Mouse (Mus musculus): Measurements from ENCODE around the gene Itm2b.

The Itm2b gene

DNA sequence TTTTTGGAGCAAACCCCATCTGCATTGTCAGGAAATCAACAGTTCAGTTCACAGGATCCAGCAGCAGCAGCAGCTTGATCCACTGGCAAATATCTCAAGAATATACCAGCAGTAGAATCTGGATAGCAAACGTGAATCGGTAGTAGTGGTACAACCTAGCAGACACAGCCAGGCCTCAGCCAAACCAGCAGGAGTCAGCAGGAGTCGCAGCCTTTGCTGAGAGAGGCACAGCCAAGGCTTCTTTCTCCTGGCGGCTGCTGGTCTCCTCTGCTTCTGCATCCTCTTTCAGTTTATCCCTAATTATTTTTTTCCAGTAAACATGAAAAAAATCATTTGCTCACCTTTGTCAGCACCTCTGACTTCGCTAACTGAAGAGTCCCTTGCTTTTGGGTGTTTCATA lies 10.7 kb upstream of the Itm2b start:
- in situ Hi-C loops (cut with MboI; ENCODE audit: low sequenced_read_pairs) = no loop called here

- in situ Hi-C loops (cut with MboI; ENCODE audit: low sequenced_read_pairs) = no loop called here
Measured at GRCm38 (mm10) chr14:73394263-73395006, 9.3 kb upstream of the Itm2b start.

DNA sequence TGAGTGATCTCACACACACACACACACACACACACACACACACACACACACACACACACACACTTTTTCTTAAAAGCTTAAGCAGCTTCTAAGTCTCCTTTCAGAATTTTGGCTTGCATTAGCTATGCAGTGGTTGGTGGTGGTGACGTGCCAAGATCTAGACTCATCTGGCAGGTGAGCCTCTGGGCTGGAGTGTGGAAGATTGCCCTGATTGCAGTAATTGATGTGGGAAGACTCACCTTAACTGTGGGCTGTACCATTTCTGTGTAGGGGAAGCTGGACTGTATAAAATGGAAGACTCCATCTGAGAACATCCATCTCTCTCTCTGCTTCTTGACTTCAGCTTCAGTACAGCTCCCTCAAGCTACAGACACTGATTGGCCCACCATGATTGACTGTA lies 6.4 kb upstream of the Itm2b start:
- in situ Hi-C loops (cut with MboI; ENCODE audit: low sequenced_read_pairs) = no loop called here

DNA sequence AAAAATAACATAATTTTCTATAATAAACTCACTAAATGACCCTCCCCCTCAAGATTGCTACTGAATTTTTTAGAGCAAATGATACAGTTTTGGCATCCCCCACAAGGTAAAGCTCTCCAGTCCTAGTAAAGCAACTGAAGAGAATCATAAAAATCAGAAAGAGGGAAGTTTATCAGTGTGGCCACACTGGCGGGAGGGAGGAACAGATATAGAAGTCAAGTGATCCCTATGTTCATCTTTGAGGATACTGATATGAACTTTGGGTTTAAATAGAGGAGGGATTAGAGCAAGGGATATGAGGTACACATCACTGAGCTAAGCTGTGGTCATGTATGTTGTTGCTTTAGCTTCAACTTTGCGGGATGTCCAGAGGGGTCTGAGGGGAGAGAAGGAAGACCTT lies 5.1 kb upstream of the Itm2b start:
- in situ Hi-C loops (cut with MboI; ENCODE audit: low sequenced_read_pairs) = no loop called here

DNA sequence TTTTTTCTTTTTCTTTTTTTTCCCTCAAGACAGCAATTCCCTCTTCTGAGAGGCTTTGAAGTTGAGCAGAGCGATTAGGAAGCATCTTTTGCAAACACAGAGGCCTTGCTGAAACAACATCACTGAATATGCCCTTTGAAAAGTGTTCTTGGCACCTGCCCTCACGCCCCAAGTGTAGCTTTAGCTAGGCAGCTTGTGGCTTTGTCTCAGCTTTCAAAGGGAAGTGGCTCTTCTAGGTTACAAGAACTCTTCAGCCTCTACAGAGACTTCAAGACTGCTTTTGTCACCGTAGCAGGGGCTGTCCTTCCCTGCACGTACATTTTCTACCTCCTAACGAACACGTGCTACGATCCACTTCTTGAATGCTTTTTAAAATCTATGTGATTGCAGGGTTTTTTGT lies 4.0 kb upstream of the Itm2b start:
- in situ Hi-C loops (cut with MboI; ENCODE audit: low sequenced_read_pairs) = no loop called here

DNA sequence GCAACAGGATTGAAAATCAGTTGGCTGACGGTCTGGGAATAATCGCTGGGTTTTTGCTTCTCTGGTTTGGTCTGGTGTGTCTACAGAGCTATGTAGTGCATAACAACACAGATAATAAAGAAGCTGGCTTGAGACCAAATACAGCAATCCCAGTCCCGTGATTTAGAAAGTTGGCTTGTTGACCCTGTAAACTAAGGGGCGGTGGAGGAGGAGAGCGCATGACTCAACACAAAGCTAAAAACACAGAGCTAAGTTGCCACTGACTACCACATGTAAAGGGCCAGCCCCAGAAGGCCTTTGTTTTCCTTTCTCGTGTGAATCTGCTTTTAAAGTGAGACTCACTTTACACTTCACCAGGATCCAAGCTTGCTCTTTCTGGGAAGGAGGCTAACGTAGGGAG lies 3.5 kb upstream of the Itm2b start:
- in situ Hi-C loops (cut with MboI; ENCODE audit: low sequenced_read_pairs) = no loop called here

- in situ Hi-C loops (cut with MboI; ENCODE audit: low sequenced_read_pairs) = no loop called here
Measured at GRCm38 (mm10) chr14:73386493-73386892, 1.4 kb upstream of the Itm2b start.

- in situ Hi-C loops (cut with MboI; ENCODE audit: low sequenced_read_pairs) = no loop called here
Measured at GRCm38 (mm10) chr14:73385720-73386374, 758 bp upstream of the Itm2b start.

DNA sequence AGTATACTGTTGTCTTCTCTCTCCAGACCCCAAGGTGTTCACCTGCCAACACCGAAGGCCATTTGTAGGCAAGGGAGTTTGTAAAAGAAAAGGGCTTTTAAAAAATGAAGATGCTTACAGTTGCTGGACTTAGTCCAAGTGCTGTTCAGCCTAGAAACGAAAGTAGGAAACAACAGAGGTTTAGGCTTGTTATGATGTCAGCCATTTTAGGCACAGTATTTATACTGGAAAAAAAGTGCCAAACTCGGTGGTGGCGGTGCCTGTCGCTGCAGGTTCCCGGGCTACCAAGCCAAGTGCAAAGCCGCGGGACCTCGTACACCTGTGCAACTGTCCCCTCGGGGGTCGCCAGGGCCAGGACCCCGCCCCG lies 560 bp downstream of the Itm2b start:
- in situ Hi-C loops (cut with MboI; ENCODE audit: low sequenced_read_pairs) = no loop called here

DNA sequence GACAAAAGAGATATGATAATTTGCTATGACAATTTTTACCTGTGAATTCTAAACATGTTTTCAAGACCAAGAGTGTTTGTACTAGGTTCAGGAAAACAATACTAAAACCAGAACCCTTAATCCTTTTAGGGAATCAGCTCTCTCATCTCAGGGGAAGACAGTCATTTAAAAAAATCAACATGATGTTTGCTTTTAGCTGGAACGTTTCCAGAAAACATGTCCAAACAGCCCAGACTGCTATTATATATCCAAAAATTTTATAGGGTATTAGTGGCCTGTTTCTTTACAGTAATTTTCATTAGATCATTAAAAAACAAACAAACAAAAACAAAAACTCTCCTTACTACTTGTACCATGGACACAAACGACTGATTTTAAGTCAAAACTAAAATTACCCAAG lies 1.3 kb downstream of the Itm2b start:
- in situ Hi-C loops (cut with MboI; ENCODE audit: low sequenced_read_pairs) = no loop called here

DNA sequence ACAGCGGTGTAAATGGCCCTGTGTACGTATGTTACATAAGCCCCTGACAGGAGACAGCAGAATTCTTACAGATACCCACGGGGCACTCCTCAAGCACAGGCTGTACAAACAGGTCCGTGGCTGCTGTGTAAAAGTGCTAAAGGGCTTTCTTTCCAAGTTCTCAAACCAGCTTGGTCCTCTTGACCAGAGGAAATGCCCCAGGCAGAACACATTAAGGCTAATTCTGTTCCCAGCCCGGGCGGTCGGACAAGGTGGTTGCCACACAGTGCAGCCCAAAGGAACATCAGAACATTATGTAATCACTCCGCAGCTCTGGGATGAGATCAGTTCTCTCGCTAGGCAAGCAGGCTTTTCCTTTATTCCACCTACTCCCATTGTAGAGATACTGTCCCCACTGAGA lies 2.4 kb downstream of the Itm2b start:
- in situ Hi-C loops (cut with MboI; ENCODE audit: low sequenced_read_pairs) = no loop called here

DNA sequence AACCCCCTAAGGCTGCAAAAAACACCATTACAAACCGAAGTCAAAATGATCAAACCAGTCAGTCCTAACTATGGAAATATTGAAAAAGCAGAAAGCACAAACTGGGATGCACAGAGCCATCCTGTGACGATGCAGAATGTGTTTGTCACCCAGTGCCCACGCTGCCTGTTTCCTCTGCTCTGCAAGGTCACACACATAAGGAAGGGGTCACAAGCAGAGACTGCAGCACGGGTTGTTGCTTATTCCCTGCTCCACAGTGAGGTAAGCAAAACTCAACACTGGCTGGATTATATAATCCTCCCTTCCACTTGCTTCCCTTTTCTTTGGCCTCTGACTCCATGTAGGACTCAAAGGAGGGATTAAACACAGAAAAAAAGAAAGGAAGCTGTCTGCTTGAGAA lies 3.5 kb downstream of the Itm2b start:
- in situ Hi-C loops (cut with MboI; ENCODE audit: low sequenced_read_pairs) = no loop called here

- in situ Hi-C loops (cut with MboI; ENCODE audit: low sequenced_read_pairs) = no loop called here
Measured at GRCm38 (mm10) chr14:73377804-73378203, 7.3 kb downstream of the Itm2b start.

GRCm38 (mm10) chr14:73376920-73377319 lies 8.2 kb downstream of the Itm2b start:
- in situ Hi-C loops (cut with MboI; ENCODE audit: low sequenced_read_pairs) = no loop called here

DNA sequence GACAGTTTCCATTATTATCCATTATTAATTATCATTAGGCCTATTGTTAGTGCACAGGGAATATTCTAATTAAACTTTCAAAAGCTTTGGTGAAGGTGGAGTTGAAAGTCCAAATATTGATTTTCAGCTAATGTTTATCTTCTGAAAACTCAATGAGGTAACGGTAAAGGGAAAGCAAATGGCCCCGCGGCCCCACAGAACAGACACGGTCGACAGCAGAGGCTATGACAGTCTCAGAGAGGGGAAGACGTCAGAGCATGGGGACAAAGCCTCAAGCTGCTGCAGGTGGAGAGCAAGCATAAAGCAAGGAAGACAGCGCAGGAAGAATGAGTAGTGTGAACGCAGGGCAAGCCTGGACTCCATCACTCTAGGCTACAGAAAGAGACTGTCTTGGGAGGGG lies 9.2 kb downstream of the Itm2b start:
- in situ Hi-C loops (cut with MboI; ENCODE audit: low sequenced_read_pairs) = no loop called here

- in situ Hi-C loops (cut with MboI; ENCODE audit: low sequenced_read_pairs) = no loop called here
Measured at GRCm38 (mm10) chr14:73375445-73375844, 9.6 kb downstream of the Itm2b start.

GRCm38 (mm10) chr14:73374315-73374890 lies 10.7 kb downstream of the Itm2b start:
- in situ Hi-C loops (cut with MboI; ENCODE audit: low sequenced_read_pairs) = no loop called here

GRCm38 (mm10) chr14:73373606-73374005 lies 11.5 kb downstream of the Itm2b start:
- in situ Hi-C loops (cut with MboI; ENCODE audit: low sequenced_read_pairs) = no loop called here

DNA sequence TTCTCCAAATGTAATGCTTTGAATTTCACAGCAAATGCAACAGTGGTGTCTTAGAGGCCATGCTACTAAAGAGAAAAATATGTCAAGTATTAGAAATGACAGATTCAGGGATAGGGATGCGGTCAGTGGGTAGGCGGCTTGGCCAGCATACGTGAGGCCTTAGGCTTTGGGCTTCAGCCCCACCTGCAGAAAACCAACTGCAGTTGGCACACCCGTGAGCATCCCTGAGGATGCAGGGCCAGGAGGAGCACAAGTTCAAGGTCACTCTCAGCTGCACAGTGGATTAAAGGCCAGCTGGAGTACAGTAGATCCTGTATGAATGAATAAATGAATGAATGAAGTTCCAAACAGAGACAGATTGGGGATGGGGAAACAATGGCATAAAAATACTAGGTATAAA lies 12.1 kb downstream of the Itm2b start:
- in situ Hi-C loops (cut with MboI; ENCODE audit: low sequenced_read_pairs) = no loop called here

GRCm38 (mm10) chr14:73371577-73371976 lies 13.5 kb downstream of the Itm2b start:
- in situ Hi-C loops (cut with MboI; ENCODE audit: low sequenced_read_pairs) = no loop called here

- in situ Hi-C loops (cut with MboI; ENCODE audit: low sequenced_read_pairs) = no loop called here
Measured at GRCm38 (mm10) chr14:73370695-73371372, 14.3 kb downstream of the Itm2b start.
